Mouse (Mus musculus) CH12.LX (cell line): ENCODE measurements around the gene Ak9.
A peak's percentile ranks its signal among the peaks of the same experiment; 100 is the strongest.

Experiments
- CHD2 ChIP-seq: IDR thresholded peaks from 2 replicates; pipeline ENCODE4 v1.6.1; 2011; ENCODE audit warnings: low read length, improper control_type of control experiment
- CTCF ChIP-seq, 2 experiments: IDR thresholded peaks in 1 of 2; conservative IDR thresholded peaks in 1 of 2; 2 replicates each; pipeline ENCODE4 v1.5.1; 2011 to 2012; ENCODE audit warnings: low read depth in 2 of 2, low read length in 2 of 2, improper control_type of control experiment in 1 of 2, inconsistent platforms in 1 of 2, mild to moderate bottlenecking in 1 of 2, moderate library complexity in 1 of 2
- HCFC1 ChIP-seq: IDR thresholded peaks from 2 replicates; pipeline ENCODE4 v1.6.1; 2012; ENCODE audit warnings: low read depth, mild to moderate bottlenecking, inconsistent platforms, low read length, improper control_type of control experiment
- RCOR1 ChIP-seq: conservative IDR thresholded peaks from 2 replicates; pipeline ENCODE4 v1.6.1; 2012; ENCODE audit warnings: low read depth, mild to moderate bottlenecking, inconsistent platforms, low read length, improper control_type of control experiment

- TF ChIP-seq CTCF (conservative IDR thresholded peaks at IDR 0.05 in 1 of 2, IDR thresholded peaks at IDR 0.05 in 1 of 2; ENCODE audit: low read depth in 2 of 2, low read length in 2 of 2): no peak
- TF ChIP-seq CHD2: no peak
- no peak for TF ChIP-seq RCOR1
- 0 out of 2 replicates have a peak, but pooled peaks have one; percentile 4 for TF ChIP-seq HCFC1
These were observed 171.2 kb downstream of the Ak9 start for GRCm38 (mm10) chr10:41474981-41475391.
